Mouse (Mus musculus) hindbrain, embryonic 16.5 days (tissue): Measurements from ENCODE around the gene Smo. TPM values are rescaled to one million over a fixed set of nuclear protein-coding genes. Genes with fewer than 3 reads are reported as not detected.
"Not testable (repeated sequence)": the region's sequence is repeated elsewhere in the genome, so short reads cannot be mapped to it uniquely, and the experiment has no call there.

ENCODE experiments used
- ATAC-seq: fragments of 200-750 bp; cut with Nextera tagmentation; 2 replicates; pipeline ENCODE4 v1.8.0; 2017; ENCODE audit warnings: moderate TSS enrichment, moderate library complexity
- H3K27ac ChIP-seq: fragments of 300-500 bp; sonication (generic); 2 replicates; pipeline ENCODE4 v1.5.1; 2014; ENCODE audit warnings: low read depth, mild to moderate bottlenecking, control low read depth, low read length, moderate library complexity
- H3K27me3 ChIP-seq: fragments of 300-500 bp; sonication (generic); replicated peaks from 2 replicates; pipeline ENCODE4 v1.6.1; 2014; ENCODE audit warnings: low read length; ENCODE audit not compliant: control insufficient read depth, insufficient read depth
- H3K36me3 ChIP-seq: fragments of 300-500 bp; sonication (generic); 2 replicates; pipeline ENCODE4 v1.6.1; 2014; ENCODE audit warnings: mild to moderate bottlenecking, low read length, moderate library complexity, mixed read lengths; ENCODE audit not compliant: control insufficient read depth, insufficient read depth
- H3K4me1 ChIP-seq: fragments of 300-500 bp; sonication (generic); 2 replicates; pipeline ENCODE4 v1.6.1; 2014; ENCODE audit warnings: low read depth, low read length; ENCODE audit not compliant: control insufficient read depth, insufficient read depth
- H3K4me2 ChIP-seq: fragments of 300-500 bp; sonication (generic); 2 replicates; pipeline ENCODE4 v1.6.1; 2014; ENCODE audit warnings: mild to moderate bottlenecking, low read length, control low read depth, moderate library complexity
- H3K4me3 ChIP-seq: fragments of 300-500 bp; sonication (generic); 2 replicates; pipeline ENCODE4 v1.5.1; 2014; ENCODE audit warnings: mild to moderate bottlenecking, low read length, control low read depth, moderate library complexity
- H3K9ac ChIP-seq: fragments of 300-500 bp; sonication (generic); 2 replicates; pipeline ENCODE4 v1.6.1; 2014; ENCODE audit warnings: low read depth, mild to moderate bottlenecking, control low read depth, low read length, moderate library complexity
- H3K9me3 ChIP-seq: fragments of 300-500 bp; sonication (generic); 2 replicates; pipeline ENCODE4 v1.6.1; 2014; ENCODE audit warnings: mild to moderate bottlenecking, low read length, moderate library complexity; ENCODE audit not compliant: control insufficient read depth
- WGBS: fragments of 180-500 bp; shearing (Covaris S2); extraction: QIAGEN DNeasy Blood & Tissue Kit; methylation state at CpG from one replicate; pipeline ENCODE4 v1.1.7; 2014; 5-methylcytosine and 5-hydroxymethylcytosine counted together
- polyA plus RNA-seq: library from polyadenylated mRNA; unstranded; fragments of >200 nt; fragmentation: Nextera tagmentation; extraction: Ambion mirVana; gene quantifications from 2 replicates; pipeline ENCODE4 v1.2.1, GENCODE M21; 2015

Gene Smo
- polyA plus RNA-seq, 1 experiment from 2014 or later, result 10.4 TPM

DNA sequence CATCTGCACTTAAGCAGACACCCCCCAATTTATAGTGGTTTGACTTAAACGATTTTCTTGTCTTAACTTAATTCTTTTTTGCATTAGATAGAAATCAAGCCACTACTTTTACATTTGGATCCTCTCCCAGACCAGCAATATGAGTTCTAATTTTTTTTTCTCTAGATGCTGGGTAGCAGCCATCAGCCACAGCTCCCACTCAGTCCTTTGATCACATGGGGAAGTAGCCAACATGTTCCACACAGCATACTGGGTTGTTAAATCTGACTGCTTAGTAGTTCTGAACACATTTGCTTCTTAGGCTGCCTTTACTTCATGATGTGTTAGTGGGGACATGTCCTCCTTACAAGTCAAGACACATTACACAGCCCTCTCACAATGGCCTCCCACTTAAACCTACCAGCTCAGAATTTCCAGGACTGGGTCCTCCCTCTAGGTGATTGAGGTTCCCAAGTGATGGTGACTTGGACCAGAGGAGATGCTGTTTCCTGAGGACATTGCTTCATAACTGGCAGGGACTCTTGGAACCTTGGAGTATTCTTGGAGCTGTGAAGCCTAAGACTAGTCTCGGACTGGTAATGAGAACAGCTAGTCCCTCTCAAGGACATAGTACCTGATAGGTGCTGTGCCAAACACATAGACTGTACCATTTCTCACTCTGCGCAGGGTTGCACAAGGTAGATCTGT lies 16.3 kb downstream of the Smo start:
- no peaks in the 10 kb centered on the region for H3K4me1 ChIP-seq
- no peaks in the 10 kb centered on the region; the same call in 1 of the 2 replicates for H3K36me3 ChIP-seq
- no peak overlapping the region for H3K9ac ChIP-seq
- peaks cover 3% of the 10 kb centered on the region for H3K9me3 ChIP-seq
- no peaks in the 10 kb centered on the region for H3K27me3 ChIP-seq
- no peak for ATAC-seq
- 97% methylated on average over 3 of the region's 3 CpGs for WGBS
- H3K4me3 ChIP-seq, result no peak overlapping the region
- no peak overlapping the region for H3K4me2 ChIP-seq
- no peak overlapping the region for H3K27ac ChIP-seq

DNA sequence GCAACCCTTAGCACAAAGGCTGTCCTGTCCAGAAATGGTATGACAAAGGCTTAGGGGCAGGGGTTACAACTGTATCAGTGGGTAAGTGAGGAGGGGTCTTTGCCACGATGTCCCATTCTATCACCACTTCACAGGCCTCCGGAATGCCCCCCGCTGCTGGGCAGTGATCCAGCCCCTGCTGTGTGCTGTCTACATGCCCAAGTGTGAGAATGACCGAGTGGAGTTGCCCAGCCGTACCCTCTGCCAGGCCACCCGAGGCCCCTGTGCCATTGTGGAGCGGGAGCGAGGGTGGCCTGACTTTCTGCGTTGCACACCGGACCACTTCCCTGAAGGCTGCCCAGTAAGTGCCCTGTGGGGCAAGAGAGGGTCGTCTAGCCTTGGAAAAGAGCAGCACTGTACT lies 18.0 kb downstream of the Smo start:
- Histone ChIP-seq H3K27ac (no peak overlapping the region), H3K9me3 (peaks cover 3% of the 10 kb centered on the region), H3K4me3 (no peak overlapping the region), H3K27me3 (no peaks in the 10 kb centered on the region), H3K36me3 (peaks cover 2% of the 10 kb centered on the region; the same call in 1 of the 2 replicates), H3K4me2 (no peak overlapping the region), H3K4me1 (no peaks in the 10 kb centered on the region), H3K9ac (no peak overlapping the region)
- 60% methylated on average over 11 of the region's 11 CpGs for WGBS
- no peak for ATAC-seq

DNA sequence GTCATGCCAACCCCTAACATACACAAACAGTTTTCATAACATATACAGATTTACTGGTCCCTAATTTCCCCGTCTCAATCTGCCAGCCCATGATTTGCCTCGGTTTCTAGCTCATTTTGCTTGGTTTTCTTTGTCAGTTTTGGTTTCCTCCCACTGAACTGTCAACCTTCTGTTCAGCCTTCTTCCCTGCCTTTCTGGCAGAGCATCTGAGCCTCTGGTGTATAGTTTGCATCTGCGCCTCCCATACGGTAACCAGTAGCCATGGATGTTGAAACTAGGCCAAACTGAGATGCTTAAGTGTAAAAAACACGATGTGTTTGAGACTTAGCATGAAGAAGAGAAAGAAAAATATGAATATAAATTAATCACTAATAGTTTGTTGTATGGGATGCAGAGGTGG lies 20.7 kb downstream of the Smo start:
- Histone ChIP-seq H3K4me2 (no peak overlapping the region), H3K27me3 (no peaks in the 10 kb centered on the region), H3K9ac (no peak overlapping the region), H3K9me3 (no peaks in the 10 kb centered on the region), H3K36me3 (peaks cover 2% of the 10 kb centered on the region; the same call in 1 of the 2 replicates), H3K4me3 (no peak overlapping the region), H3K4me1 (no peaks in the 10 kb centered on the region), H3K27ac (no peak overlapping the region)
- WGBS, result 74% methylated on average over 5 of the region's 5 CpGs
- ATAC-seq, result no peak

DNA sequence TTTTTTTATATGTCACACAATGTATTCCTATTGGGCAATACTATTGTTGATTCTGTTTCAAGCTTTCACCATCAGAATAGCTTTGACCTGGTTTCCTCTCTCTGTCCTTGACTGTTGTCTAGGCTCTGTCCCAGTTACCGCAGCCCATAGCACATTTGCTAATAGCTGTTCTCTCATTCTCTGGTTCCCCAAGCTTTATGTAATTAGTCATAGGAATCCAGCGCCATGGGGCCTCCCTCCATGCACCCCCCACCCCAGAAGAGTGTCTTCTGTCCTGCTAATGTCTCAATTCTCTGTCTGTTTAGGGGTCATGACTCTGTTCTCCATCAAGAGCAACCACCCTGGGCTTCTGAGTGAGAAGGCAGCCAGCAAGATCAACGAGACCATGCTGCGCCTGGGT lies 21.2 kb downstream of the Smo start:
- Histone ChIP-seq H3K9me3 (no peaks in the 10 kb centered on the region), H3K9ac (no peak overlapping the region), H3K27me3 (no peaks in the 10 kb centered on the region), H3K27ac (no peak overlapping the region), H3K4me1 (no peaks in the 10 kb centered on the region), H3K4me2 (no peak overlapping the region), H3K36me3 (peaks cover 2% of the 10 kb centered on the region; the same call in 1 of the 2 replicates), H3K4me3 (no peak overlapping the region)
- 81% methylated on average over 4 of the region's 4 CpGs for WGBS
- no peak for ATAC-seq

DNA sequence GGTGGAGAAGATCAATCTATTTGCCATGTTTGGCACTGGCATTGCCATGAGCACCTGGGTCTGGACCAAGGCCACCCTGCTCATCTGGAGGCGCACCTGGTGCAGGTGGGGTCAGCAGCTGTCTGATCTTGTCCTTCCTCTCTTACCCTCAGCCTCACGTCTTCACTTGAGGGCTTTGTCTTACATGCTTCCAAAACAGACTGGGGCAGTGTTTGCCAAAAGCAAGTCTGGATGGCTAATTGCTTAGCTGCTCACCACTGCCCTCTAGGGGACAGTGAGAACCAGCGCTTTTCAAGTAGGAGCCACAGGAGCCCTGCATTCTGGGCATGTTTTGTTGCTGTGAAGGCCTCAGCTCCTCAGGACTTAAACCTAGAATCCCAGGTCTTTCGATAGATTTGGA lies 23.1 kb downstream of the Smo start:
- peak; percentile 44; the same call in 1 of the 2 replicates for ATAC-seq
- no peaks in the 10 kb centered on the region for H3K4me1 ChIP-seq
- H3K4me2 ChIP-seq, result no peak overlapping the region
- H3K9ac ChIP-seq, result no peak overlapping the region
- WGBS, result 47% methylated on average over 4 of the region's 4 CpGs
- no peaks in the 10 kb centered on the region for H3K9me3 ChIP-seq
- no peaks in the 10 kb centered on the region for H3K27me3 ChIP-seq
- no peak overlapping the region for H3K4me3 ChIP-seq
- H3K27ac ChIP-seq, result no peak overlapping the region
- H3K36me3 ChIP-seq, result peaks cover 2% of the 10 kb centered on the region; the same call in 1 of the 2 replicates

DNA sequence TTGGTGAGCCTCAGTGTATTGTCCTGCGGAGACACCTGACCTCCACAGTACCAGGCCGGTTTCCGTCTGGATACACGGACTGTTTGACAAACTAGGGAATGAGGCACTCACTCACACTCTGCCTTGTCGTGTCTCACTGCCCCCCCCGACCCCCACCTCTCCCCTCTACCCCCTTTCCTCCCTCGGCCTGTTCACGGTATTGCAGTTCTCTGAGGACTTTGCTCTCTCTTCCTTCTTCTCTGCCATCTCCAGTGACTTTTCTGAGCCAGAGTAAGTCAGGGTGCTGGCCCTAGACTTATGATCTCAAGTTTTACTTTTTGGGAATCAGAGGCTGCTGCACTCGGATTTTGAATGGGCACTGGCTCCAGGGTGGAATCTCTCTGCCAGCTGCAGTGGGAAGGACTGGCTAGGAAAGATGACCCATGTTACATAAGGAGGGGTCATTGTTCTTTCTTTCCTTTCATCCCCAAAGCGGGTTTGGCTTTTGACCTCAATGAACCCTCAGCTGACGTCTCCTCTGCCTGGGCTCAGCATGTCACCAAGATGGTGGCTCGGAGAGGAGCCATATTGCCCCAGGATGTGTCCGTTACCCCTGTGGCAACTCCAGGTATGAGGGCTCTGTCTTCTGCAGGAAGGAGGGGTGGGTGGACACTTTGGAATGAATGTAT lies 23.8 kb downstream of the Smo start:
- Histone ChIP-seq H3K9me3 (no peaks in the 10 kb centered on the region), H3K27ac (no peak overlapping the region), H3K4me2 (no peak overlapping the region), H3K36me3 (peaks cover 2% of the 10 kb centered on the region; the same call in 1 of the 2 replicates), H3K4me3 (no peak overlapping the region), H3K9ac (no peak overlapping the region), H3K4me1 (no peaks in the 10 kb centered on the region), H3K27me3 (no peaks in the 10 kb centered on the region)
- ATAC-seq, result no peak; the same call in 1 of the 2 replicates
- WGBS, result 86% methylated on average over 13 of the region's 13 CpGs

DNA sequence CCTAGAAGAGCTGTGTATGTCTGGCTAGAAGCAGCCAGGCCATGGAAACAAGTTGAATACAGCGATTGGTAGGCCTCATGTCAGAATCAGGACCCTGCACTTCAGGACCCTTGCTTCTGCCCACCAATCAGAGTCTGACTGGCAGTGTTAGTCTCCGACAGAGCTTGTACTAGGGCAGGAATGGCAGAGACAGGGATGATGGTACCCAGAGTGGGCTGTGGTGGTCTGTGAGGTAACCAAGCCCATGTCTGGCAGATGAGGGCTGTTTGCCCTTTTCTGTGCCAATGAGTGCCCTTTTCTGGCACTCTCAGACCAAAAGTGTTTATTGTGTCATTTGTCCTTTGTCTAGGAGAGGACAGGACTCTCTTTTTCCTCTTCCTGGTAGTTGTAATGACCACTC lies 25.1 kb downstream of the Smo start:
- H3K9ac ChIP-seq, H3K4me3 ChIP-seq, H3K36me3 ChIP-seq, ATAC-seq, H3K4me1 ChIP-seq, H3K4me2 ChIP-seq, H3K9me3 ChIP-seq, H3K27ac ChIP-seq, H3K27me3 ChIP-seq: not testable (repeated sequence)
- WGBS, result 80% methylated on average over 2 of the region's 2 CpGs

DNA sequence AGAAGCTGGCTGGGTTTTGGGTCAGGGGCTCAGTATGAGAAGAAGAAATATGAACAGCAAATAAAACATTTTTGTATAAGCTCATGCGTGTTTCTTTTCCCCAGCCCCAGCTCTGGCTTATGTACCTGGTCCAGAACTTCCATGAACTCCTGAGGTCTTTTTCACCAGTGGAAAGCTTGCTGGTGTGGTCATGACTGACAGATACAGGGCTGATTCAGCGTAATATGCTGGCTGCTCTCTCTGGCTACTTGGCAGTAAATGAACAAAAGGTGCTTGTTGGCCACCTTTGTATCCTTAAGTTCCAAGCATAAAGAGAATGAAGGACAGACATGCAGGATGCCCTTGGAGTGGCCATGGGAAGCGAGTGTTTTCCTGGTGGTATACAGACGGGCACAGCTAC lies 26.0 kb downstream of the Smo start:
- no peaks in the 10 kb centered on the region for H3K9me3 ChIP-seq
- no peak overlapping the region for H3K4me3 ChIP-seq
- H3K4me2 ChIP-seq, result no peak overlapping the region
- H3K27me3 ChIP-seq, result no peaks in the 10 kb centered on the region
- H3K9ac ChIP-seq, result no peak overlapping the region
- H3K4me1 ChIP-seq, result no peaks in the 10 kb centered on the region
- 0 out of 2 replicates have a peak, but pooled peaks cover 2% of the 10 kb centered on the region for H3K36me3 ChIP-seq
- WGBS, result 95% methylated on average over 4 of the region's 4 CpGs
- no peak overlapping the region for H3K27ac ChIP-seq
- ATAC-seq, result no peak

DNA sequence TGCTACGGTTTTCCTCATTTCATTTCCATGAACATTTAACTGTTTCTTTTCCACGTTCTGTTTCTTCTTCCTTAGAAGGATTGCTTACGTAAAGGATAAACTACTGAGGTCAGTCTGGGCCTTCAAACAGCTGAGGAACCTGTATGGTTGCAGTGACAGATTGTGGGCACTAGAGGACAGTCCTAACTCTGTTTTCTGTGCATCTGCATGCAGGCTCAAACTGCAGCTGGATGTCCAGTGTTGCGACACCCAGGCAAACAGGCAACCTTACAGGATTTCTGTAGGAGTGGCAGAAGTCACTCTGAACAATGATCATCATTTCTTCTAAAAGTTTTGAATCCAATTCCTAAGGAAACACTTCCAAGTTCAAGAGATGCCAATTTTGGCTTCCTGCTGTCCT lies 27.2 kb downstream of the Smo start:
- Histone ChIP-seq H3K27me3 (no peaks in the 10 kb centered on the region), H3K27ac (no peak overlapping the region), H3K4me3 (no peak overlapping the region), H3K36me3 (0 out of 2 replicates have a peak, but pooled peaks cover 2% of the 10 kb centered on the region), H3K9me3 (no peaks in the 10 kb centered on the region), H3K4me2 (no peak overlapping the region), H3K4me1 (no peaks in the 10 kb centered on the region), H3K9ac (no peak overlapping the region)
- WGBS, result 68% methylated on average over 4 of the region's 4 CpGs
- ATAC-seq, result no peak
